Mouse (Mus musculus) forebrain, embryonic 16.5 days (tissue): Measurements from ENCODE around the gene Hist1h1d. TPM values are rescaled to one million over a fixed set of nuclear protein-coding genes. Genes with fewer than 3 reads are reported as not detected.
"Not testable (repeated sequence)": the region's sequence is repeated elsewhere in the genome, so short reads cannot be mapped to it uniquely, and the experiment has no call there.

ENCODE experiments used
- ATAC-seq: fragments of 200-750 bp; cut with Nextera tagmentation; 2 replicates; pipeline ENCODE4 v1.8.0; 2017; ENCODE audit warnings: mild to moderate bottlenecking, moderate library complexity
- H3K27ac ChIP-seq: fragments of 300-500 bp; sonication (generic); 2 replicates; pipeline ENCODE4 v1.5.1; 2014; ENCODE audit warnings: low read length, control low read depth
- H3K27me3 ChIP-seq: fragments of 300-500 bp; sonication (generic); replicated peaks from 2 replicates; pipeline ENCODE4 v1.6.1; 2014; ENCODE audit warnings: low read length; ENCODE audit not compliant: control insufficient read depth, insufficient read depth
- H3K36me3 ChIP-seq: fragments of 300-500 bp; sonication (generic); 2 replicates; pipeline ENCODE4 v1.6.1; 2014; ENCODE audit not compliant: control insufficient read depth, insufficient read depth
- H3K4me1 ChIP-seq: fragments of 300-500 bp; sonication (generic); replicated peaks from 2 replicates; pipeline ENCODE4 v1.6.1; 2014; ENCODE audit warnings: low read length; ENCODE audit not compliant: control insufficient read depth, insufficient read depth
- H3K4me2 ChIP-seq: fragments of 300-500 bp; sonication (generic); 2 replicates; pipeline ENCODE4 v1.6.1; 2014; ENCODE audit warnings: mild to moderate bottlenecking, low read length, control low read depth
- H3K4me3 ChIP-seq: fragments of 300-500 bp; sonication (generic); replicated peaks from 2 replicates; pipeline ENCODE4 v1.5.1; 2014; ENCODE audit warnings: mild to moderate bottlenecking, low read length, control low read depth
- H3K9ac ChIP-seq: fragments of 300-500 bp; sonication (generic); replicated peaks from 2 replicates; pipeline ENCODE4 v1.6.1; 2014; ENCODE audit warnings: low read depth, low read length, control low read depth
- H3K9me3 ChIP-seq: fragments of 300-500 bp; sonication (generic); 2 replicates; pipeline ENCODE4 v1.6.1; 2016; ENCODE audit warnings: low read length; ENCODE audit not compliant: control insufficient read depth
- WGBS: fragments of 180-500 bp; shearing (Covaris S2); extraction: QIAGEN DNeasy Blood & Tissue Kit; methylation state at CpG from one replicate; pipeline ENCODE4 v1.1.7; 2014; 5-methylcytosine and 5-hydroxymethylcytosine counted together
- polyA plus RNA-seq: library from polyadenylated mRNA; unstranded; fragments of >200 nt; fragmentation: Nextera tagmentation; extraction: Ambion mirVana; gene quantifications from 2 replicates; pipeline ENCODE4 v1.2.1, GENCODE M21; 2015

Hist1h1d gene
- polyA plus RNA-seq, 1 experiment from 2014 or later = 0.22 TPM

- H3K4me2 ChIP-seq = peak overlapping the region; percentile 99
- H3K27me3 ChIP-seq = no peaks in the 10 kb centered on the region
- under 1% methylated on average over 54 of the region's 54 CpGs for WGBS
- no peaks in the 10 kb centered on the region for H3K36me3 ChIP-seq
- peak overlapping the region; percentile 68 for H3K9ac ChIP-seq
- ATAC-seq = peak; percentile 84
- H3K27ac ChIP-seq = peak overlapping the region; percentile 80
- H3K9me3 ChIP-seq = no peaks in the 10 kb centered on the region
- peak overlapping the region; percentile 58 for H3K4me3 ChIP-seq
- peaks cover 16% of the 10 kb centered on the region for H3K4me1 ChIP-seq
Measured at GRCm38 (mm10) chr13:23554925-23555838, 2.1 kb downstream of the Hist1h1d start.

GRCm38 (mm10) chr13:23555839-23556416, 2.9 kb downstream of the Hist1h1d start:
- Histone ChIP-seq H3K27ac (peak overlapping the region; percentile 80), H3K4me2 (peak overlapping the region; percentile 99), H3K36me3 (no peaks in the 10 kb centered on the region), H3K4me3 (peak overlapping the region; percentile 58), H3K27me3 (no peaks in the 10 kb centered on the region), H3K9ac (peak overlapping the region; percentile 68), H3K4me1 (peaks cover 15% of the 10 kb centered on the region), H3K9me3 (no peaks in the 10 kb centered on the region)
- ATAC-seq = peak; percentile 83
- WGBS = under 1% methylated on average over 18 of the region's 18 CpGs

- peaks cover 14% of the 10 kb centered on the region for H3K4me1 ChIP-seq
- ATAC-seq = no peak
- no peak overlapping the region for H3K27ac ChIP-seq
- H3K9ac ChIP-seq = no peak overlapping the region
- no peaks in the 10 kb centered on the region for H3K36me3 ChIP-seq
- 60% methylated on average over 3 of the region's 3 CpGs for WGBS
- H3K9me3 ChIP-seq = no peaks in the 10 kb centered on the region
- H3K4me3 ChIP-seq = no peak overlapping the region
- H3K4me2 ChIP-seq = no peak overlapping the region
- H3K27me3 ChIP-seq = no peaks in the 10 kb centered on the region
Measured at GRCm38 (mm10) chr13:23556906-23557305, 3.8 kb downstream of the Hist1h1d start.

- H3K4me1 ChIP-seq, ATAC-seq, H3K4me2 ChIP-seq, H3K36me3 ChIP-seq, H3K9me3 ChIP-seq, H3K27me3 ChIP-seq, H3K27ac ChIP-seq, H3K4me3 ChIP-seq, H3K9ac ChIP-seq: not testable (repeated sequence)
- WGBS = 25% methylated on average over 2 of the region's 2 CpGs
Measured at GRCm38 (mm10) chr13:23560699-23561098, 7.6 kb downstream of the Hist1h1d start.

- peak overlapping the region; percentile 42 for H3K4me3 ChIP-seq
- H3K36me3 ChIP-seq, H3K9me3 ChIP-seq, H3K4me1 ChIP-seq, ATAC-seq, H3K27me3 ChIP-seq: not testable (repeated sequence)
- peak overlapping the region; percentile 53 for H3K9ac ChIP-seq
- 0% methylated on average over 2 of the region's 5 CpGs for WGBS
- H3K27ac ChIP-seq = peak overlapping the region; percentile 98; the same call in 1 of the 2 replicates
- H3K4me2 ChIP-seq = peak overlapping the region; percentile 48
Measured at GRCm38 (mm10) chr13:23561531-23561882, 8.4 kb downstream of the Hist1h1d start.

- not testable (repeated sequence) for H3K9me3 ChIP-seq, H3K36me3 ChIP-seq, H3K4me1 ChIP-seq, H3K27me3 ChIP-seq
- Histone ChIP-seq H3K4me2 (peak within 1 kb of the TSS; percentile 82), H3K4me3 (peak within 1 kb of the TSS; percentile 42), H3K27ac (peak within 1 kb of the TSS; percentile 98), H3K9ac (peak within 1 kb of the TSS; percentile 57)
- ATAC-seq = peak; percentile 94
- WGBS = under 1% methylated on average over 57 of the region's 67 CpGs
Measured at GRCm38 (mm10) chr13:23561883-23562659, 9.0 kb downstream of the Hist1h1d start, which contains the start of gene Hist1h3e. Hist1h3e (minus strand) TSS chr13:23562369.

- peak overlapping the region; percentile 42 for H3K4me3 ChIP-seq
- peak overlapping the region; percentile 57 for H3K9ac ChIP-seq
- no peaks in the 10 kb centered on the region for H3K36me3 ChIP-seq
- peak overlapping the region; percentile 82 for H3K4me2 ChIP-seq
- no peaks in the 10 kb centered on the region for H3K27me3 ChIP-seq
- ATAC-seq = peak; percentile 38
- WGBS = under 1% methylated on average over 18 of the region's 18 CpGs
- H3K27ac ChIP-seq = peak overlapping the region; percentile 98
- peaks cover 6% of the 10 kb centered on the region; the same call in 1 of the 2 replicates for H3K4me1 ChIP-seq
- no peaks in the 10 kb centered on the region for H3K9me3 ChIP-seq
Measured at GRCm38 (mm10) chr13:23562699-23563462, 9.8 kb downstream of the Hist1h1d start.

GRCm38 (mm10) chr13:23564482-23564881, 11.4 kb downstream of the Hist1h1d start:
- no peak overlapping the region for H3K9ac ChIP-seq
- H3K4me2 ChIP-seq = no peak overlapping the region
- ATAC-seq = no peak
- peaks cover 6% of the 10 kb centered on the region; the same call in 1 of the 2 replicates for H3K4me1 ChIP-seq
- no peak overlapping the region for H3K27ac ChIP-seq
- H3K27me3 ChIP-seq = no peaks in the 10 kb centered on the region
- no peak overlapping the region for H3K4me3 ChIP-seq
- no peaks in the 10 kb centered on the region for H3K36me3 ChIP-seq
- WGBS = 90% methylated on average over 2 of the region's 2 CpGs
- H3K9me3 ChIP-seq = no peaks in the 10 kb centered on the region
